Mouse (Mus musculus): Measurements from ENCODE around the gene Rap1gap.

Rap1gap gene

DNA sequence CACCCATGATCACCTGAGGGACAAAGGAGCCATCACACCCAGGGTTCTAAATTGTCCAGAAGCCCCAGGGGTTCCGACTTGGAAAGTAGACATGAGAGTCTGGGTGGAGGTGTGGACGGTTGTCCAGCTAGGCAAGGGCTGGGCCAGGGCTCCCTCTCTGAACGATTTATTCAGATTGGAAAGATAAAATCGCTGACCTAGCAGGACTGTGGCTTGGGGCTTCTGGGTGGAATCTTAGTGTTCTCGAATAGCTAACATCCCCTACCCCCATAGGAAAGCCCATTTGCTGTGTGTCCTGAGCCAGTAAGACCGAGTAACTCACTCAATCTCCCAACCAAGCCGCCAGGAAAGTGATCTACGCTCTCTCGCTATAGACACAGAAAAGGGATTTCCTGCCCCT is 85.2 kb downstream of the Rap1gap start:
- no peak for DNase-seq

DNA sequence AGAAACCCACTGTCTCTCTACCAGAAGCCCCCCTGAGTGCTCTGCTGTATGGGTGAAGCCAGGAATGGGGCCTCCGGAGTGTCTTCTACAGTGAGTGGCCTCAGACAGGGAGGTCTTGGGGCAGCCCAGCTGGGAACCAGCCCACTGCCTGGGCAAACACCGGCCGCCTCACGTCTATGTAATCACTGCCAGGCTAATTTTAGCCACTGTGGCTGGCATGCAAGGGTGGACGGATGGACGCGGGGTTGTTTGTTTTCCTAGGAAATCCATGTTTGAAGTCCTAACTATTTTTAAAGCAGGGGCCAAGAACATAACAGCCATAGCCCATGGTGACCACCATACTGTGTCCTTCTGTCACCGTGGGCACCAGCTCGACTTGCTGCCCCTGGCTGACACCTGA is 85.6 kb downstream of the Rap1gap start:
- DNase-seq, result no peak

- no peak for DNase-seq
Observed at GRCm38 (mm10) chr4:137751310-137751709, 86.8 kb downstream of the Rap1gap start.

- peak; percentile 85 for DNase-seq
Observed at GRCm38 (mm10) chr4:137751717-137752116, 87.2 kb downstream of the Rap1gap start.

DNA sequence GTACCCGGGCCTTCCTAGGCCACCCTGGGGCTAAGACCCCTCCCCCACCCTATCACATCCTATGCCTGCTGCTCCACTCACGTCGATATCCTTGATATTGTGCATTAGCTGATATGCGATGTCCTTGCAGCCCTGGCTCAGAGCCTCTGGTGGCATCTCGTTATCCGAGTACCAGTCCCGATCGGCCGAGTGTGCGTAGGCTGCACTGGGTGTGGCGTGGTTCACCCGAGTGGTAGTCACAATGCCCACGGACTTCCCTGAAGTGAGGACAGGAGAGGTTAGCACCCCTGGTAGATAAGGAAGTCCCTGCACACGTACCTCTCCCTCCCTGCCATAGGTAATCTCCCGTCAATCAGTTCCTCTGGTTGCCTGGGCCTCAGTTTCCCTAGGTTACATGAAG is 87.9 kb downstream of the Rap1gap start:
- no peak for DNase-seq

DNA sequence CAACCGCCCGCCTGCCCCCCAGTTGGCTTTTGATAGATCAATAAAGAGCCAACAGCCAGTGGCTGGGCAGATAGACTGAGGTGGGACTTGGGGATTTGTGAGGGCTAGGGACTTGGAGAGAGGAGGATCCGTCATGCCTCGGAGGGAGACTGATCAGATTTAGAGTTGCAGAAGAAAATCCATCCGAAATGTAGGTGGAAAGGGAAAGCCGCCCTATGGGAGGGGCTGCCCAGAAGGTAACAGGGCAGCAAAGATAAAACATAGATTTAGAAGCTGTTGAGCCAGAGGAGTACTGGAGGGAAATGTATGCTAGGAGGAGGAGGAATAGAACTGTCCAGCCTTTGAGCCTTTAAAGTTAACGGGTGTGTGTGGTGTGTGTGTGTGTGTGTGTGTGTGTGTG is 88.7 kb downstream of the Rap1gap start:
- no peak for DNase-seq

DNA sequence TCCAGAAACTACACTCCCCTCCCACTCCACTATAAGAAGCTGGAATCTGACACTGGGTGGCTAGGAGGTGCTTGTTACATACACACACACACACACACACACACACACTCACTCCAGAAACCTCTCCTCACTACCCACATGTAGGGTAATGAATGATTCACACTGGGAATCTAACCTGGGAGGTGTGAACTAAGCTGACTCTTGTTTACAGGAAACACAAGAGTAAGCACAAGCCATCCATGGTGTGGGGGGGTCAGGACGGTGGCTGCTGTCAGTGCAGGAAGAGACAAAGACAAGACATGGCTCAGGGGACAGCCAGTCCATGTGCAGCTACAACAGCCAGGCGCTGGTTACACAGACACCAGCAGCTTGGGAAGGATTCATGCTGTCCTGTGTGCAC is 89.9 kb downstream of the Rap1gap start:
- DNase-seq, result peak; percentile 62

- DNase-seq, result no peak
Observed at GRCm38 (mm10) chr4:137762886-137763285, 98.4 kb downstream of the Rap1gap start.

GRCm38 (mm10) chr4:137763920-137764495 is 99.5 kb downstream of the Rap1gap start:
- peak; percentile 82 for DNase-seq

DNA sequence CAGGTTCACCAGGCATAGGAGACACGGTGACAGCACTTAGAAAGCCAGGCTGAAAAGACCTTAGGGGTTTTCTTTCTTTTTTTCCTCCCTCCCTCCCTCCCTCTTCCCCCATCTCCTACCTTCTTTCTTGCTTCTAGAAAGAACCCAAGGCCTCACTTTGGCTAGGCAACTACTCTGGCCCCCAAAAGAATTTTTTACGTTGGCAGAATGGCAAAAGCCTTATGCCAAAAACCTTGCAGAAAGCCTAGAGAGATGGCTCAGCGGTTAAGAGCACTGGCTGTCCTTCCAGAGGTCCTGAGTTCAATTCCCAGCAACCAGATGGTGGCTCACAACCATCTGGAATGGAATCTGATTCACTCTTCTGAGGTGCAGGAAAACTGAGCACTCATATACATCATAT is 100.1 kb downstream of the Rap1gap start:
- DNase-seq, result no peak

DNA sequence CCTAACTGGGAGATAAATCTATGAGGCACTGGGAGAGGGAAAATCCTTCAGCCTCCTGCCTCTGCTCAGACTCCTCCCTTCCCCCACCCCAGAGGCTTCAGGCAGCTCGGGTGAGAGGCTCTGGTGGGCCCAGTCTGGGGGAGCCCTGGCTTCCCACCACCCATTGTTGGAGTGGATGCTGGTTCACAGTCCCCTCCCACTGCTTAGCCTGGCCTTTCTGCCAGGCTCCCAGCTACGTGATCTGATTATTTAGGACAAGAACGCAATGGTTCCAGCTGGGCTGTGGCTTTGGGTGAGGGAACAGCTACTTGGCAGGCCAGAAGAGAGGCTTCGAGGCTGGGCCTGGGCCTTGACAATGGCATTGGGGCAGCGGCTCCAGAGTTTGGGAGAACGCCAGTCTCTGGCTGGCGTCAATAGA is 101.0 kb downstream of the Rap1gap start:
- no peak for DNase-seq

GRCm38 (mm10) chr4:137766365-137766764 is 101.8 kb downstream of the Rap1gap start:
- DNase-seq, result peak; percentile 45

GRCm38 (mm10) chr4:137768381-137768780 is 103.9 kb downstream of the Rap1gap start:
- no peak for DNase-seq

- no peak for DNase-seq
Observed at GRCm38 (mm10) chr4:137768831-137769230, 104.3 kb downstream of the Rap1gap start.

DNA sequence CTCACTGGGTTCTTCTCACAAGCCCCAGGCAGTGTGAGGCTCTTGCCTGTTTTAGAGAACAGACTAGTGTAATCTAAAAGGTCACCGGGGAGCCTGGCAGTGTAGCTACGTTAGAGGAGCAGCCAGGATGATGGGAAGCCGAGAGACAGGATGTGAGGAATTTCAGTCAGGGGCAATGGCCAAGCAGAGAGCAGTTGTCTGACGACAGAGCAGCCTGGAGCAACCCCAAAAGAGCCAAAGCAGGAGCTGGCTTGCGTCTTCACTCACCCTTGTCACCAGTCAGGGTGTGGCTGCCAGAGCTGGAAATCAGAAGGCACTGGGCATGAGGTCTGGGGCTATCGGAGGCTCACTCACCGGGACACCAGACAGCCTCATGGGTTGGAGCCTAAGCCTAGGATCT is 105.1 kb downstream of the Rap1gap start:
- no peak for DNase-seq

GRCm38 (mm10) chr4:137770901-137771612 is 106.5 kb downstream of the Rap1gap start:
- peak; percentile 63 for DNase-seq

DNA sequence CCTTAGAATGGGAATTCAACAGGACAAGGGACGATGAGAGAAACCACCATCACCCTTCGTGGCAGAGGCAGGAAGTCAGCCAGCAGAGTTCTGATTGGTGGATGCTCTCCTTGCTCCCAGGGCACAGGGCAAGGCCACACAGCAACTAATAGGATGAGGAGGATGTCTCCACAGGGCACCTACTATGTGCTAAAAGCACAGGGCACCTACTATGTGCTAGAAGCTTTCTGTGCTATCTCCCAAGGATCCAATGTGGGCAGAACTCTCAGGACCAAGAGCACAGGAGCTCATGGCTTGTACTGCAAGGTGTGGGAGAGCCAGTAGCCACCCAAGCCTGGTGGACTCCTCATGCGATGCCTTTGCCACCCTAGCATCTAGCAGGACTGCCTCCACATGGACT is 107.2 kb downstream of the Rap1gap start:
- no peak for DNase-seq

DNA sequence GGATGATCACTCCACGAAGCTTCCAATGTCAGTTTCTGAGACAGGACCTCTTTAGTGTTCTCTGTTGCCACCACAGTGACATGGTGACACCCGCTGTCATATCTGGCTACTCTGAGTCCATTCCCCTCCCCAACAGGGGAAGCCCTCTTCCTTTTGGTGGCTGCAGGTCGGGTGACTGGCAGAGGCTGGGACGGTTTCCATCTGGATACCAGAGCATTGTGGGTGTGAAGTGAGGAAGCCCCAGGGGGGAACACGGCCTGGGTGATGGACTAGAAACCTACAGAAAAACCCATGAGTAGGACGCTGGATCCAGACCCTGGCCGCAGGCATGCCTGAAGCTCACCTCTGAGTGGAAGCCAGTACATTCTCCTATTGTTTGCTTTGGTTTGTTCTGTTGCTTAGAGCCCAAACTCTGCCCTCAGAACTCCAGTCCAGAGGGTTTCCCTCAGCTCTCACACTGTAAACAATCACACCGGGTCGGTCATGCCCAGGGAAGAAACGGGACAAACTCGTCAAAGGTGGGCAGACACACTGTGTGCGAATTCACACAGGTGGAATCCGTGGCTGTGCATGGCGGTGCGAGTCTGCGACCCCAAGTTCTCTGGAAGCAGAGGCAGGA is 108.0 kb downstream of the Rap1gap start:
- no peak for DNase-seq

- DNase-seq, result peak; percentile 75
Observed at GRCm38 (mm10) chr4:137773369-137773899, 108.9 kb downstream of the Rap1gap start.

DNA sequence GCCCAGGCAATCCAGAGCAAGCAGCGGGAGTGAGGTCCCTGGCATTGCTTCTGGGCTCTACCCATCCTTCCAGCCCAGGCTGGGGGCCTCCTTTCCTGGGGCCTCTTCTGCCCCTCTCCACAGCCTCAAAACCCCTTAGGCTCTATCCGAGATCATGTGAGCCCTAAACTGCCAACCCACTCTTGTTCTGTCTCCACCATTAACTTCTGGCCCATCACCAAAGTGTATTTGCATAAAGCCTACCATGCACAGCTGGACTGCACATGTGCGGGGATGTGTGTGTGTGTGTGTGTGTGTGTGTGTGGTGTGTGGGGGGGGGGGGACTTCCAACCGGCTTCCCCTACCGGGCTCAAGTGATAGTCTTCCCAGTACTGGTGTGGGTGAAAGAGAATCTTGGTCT is 109.5 kb downstream of the Rap1gap start:
- DNase-seq, result no peak

- DNase-seq, result no peak
Observed at GRCm38 (mm10) chr4:137774505-137774904, 110.0 kb downstream of the Rap1gap start.

DNA sequence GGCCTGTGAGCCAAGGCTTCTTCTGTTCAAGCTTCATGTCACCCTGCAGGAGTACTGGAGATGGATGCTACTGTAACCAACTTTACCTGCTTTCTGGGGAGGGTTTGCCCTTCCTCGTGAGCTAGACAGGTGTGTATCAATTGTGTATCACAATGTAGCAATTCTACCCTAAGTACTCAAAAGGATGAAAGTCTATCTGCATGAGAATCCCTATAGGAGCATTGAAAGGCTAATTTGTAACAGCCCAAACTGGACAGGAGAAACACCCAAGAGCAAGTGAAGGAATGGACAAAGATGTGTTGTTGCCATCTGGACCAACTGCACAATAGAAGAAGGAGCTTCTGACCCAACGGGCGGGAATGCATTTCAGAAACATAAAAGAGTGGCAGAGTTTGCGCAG is 113.3 kb downstream of the Rap1gap start:
- no peak for DNase-seq

GRCm38 (mm10) chr4:137778397-137779184 is 114.1 kb downstream of the Rap1gap start:
- DNase-seq, result no peak
